Mouse (Mus musculus) thymus, postnatal 10 days (tissue): ENCODE results near the gene Nav3.

Experiments
- DNase-seq, 2 experiments: peaks; one replicate each; pipeline ENCODE4 v3.0.0; 2021; ENCODE audit warnings: low spot score in 2 of 2

Nav3 gene

DNA sequence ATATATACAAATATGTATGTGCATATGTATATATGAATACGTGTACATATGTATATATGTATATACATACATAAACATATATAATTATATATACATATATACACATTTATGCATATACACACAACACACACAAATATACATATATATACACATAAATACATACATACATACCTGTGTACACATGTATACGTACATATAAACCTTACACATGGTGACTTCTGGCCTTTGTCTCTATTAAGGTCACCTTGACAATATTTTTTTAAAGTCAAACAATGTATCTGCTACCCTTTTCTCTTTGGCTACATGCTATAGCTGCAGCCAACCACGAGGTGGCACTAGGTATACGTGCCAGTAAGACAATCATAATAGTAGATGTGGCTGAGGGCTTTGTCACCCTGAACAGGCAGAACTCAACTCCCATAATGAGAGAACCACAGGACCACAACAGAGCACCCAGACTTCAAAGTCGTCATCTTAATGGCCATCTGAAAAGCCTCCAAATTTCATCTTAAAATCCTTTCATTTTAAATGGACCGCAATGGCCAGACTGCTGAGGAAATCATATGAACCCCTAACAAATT lies 535.3 kb downstream of the Nav3 start:
- DNase-seq = no peak

- no peak for DNase-seq
These were observed 536.5 kb downstream of the Nav3 start for GRCm38 (mm10) chr10:109919515-109919914.

- no peak for DNase-seq
These were observed 548.8 kb downstream of the Nav3 start for GRCm38 (mm10) chr10:109907206-109907605.

- no peak for DNase-seq
These were observed 549.6 kb downstream of the Nav3 start for GRCm38 (mm10) chr10:109906413-109906785.

- no peak for DNase-seq
These were observed 550.2 kb downstream of the Nav3 start for GRCm38 (mm10) chr10:109905649-109906412.

DNA sequence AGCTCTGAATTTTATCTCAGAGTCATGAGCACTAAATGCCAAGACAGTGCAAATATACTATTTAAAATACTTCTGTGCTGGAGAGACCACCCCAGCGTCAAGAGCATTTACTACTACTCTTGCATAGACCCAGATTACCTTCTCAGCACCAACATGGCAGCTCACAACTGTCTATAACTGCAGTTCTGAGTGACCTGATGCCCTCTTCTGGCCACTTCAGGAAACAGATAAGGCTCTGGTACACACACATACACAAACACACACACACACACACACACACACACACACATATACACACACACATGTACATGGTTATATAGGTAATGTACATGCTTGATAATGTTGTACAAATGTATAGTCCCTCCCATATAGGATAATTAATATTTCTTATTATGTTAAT lies 551.2 kb downstream of the Nav3 start:
- DNase-seq = no peak

- DNase-seq = no peak
These were observed 552.1 kb downstream of the Nav3 start for GRCm38 (mm10) chr10:109903701-109904555.

DNA sequence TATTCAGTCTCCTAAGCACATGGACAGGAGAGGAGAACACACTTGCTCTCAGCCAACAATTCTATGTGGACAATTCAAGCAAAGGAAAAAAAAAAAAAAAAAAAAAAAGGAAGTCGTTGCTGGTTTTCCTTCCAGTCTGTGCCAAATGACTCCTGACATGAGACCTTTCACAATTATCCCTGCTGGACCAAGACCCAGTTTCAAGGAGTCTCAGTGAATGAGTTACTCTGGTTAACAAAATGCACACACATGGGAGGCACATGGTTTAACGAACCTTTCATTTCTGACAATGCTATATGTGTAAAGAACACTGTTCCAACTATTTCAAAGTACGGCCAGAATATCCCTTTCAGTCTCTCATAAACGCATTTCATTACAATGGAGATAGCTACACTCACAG lies 552.8 kb downstream of the Nav3 start:
- no peak for DNase-seq

DNA sequence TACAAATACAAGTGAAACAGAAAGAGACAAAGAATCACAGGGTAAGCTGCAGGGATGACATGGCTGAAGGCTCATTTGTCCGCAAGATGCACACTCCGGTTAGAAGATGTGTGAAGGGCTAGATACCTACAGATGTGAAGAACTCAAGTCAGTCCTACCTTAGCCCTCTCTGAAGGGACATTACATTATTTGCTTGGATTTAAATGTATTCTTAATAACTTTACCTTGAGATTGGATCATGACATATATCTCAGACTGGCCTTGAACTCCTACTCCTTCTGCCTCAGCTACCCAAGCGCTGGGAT lies 566.9 kb downstream of the Nav3 start:
- no peak for DNase-seq

- DNase-seq = no peak
These were observed 567.4 kb downstream of the Nav3 start for GRCm38 (mm10) chr10:109888355-109889170.

GRCm38 (mm10) chr10:109887160-109887559 lies 568.8 kb downstream of the Nav3 start:
- no peak for DNase-seq

DNA sequence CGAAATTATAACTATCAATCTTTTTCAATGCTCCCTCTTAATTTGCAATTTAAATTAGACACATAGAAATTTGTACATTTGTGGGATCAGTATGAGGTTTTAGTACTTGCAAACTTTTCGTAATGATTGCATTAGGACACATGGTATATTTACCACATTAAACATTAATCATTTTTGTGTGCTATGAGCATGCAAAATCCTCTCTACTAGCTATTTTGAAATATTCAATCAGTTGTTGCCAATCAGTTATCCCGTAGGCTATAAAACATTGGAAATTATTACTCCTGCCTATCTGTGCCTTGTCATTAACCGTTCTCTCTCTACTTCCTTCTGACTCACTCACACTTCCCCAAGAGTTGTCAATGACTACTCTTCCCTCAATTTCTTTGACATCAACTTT lies 579.9 kb downstream of the Nav3 start:
- DNase-seq = no peak

DNA sequence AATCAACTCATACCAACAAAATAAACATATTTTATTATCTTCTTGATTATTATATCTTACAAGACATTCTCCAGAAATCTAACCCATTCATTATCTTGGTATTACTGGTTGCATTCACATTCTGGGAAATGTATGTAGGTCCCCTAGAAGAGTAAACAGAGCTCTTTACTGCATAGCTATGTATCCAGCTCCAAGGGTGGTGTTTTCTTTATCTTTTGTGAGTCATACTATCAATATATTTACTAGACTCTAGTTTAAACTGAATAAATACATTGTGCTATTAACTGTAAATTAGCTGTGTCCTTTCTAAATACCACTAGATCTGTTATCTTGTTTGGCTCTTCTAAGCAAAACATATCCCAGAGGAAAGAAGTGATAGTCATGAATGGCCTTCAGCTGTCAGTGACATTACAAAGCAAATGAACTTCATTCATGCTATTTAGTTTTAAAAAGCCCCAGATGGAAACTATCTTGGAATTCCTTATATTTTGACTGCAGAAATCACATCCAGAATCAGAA lies 580.6 kb downstream of the Nav3 start:
- no peak for DNase-seq

DNA sequence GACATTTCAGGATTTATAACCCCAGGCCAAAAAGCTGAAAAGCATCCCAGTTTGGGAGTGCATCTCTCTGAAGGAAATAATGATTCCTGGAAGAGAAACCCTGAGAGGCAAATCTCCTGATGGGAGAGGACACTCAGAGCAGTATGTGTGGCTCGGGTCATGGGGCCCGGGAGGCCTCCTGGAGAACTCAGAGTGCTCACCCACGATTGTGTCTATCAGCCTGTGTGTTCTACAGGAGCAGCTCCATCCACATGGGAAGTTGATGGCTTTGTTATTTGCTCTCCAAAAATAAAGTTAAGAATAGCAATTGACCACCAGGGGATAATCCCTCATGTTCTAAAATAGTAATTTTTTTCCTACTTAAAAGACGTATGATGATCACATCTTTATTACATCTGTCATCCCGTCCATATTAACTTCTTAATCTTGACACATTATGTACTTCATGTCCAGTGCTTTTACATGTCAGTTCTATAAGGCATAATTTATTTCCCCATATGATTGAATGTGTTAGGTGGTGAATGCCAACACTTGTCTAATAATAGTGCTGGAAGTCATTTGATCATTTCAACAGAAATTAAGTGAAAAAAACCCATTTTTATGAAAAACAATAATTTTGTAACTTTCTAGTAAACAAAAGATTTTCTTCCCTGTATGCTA lies 581.2 kb downstream of the Nav3 start:
- no peak for DNase-seq

GRCm38 (mm10) chr10:109866063-109866462 lies 589.9 kb downstream of the Nav3 start:
- no peak for DNase-seq

DNA sequence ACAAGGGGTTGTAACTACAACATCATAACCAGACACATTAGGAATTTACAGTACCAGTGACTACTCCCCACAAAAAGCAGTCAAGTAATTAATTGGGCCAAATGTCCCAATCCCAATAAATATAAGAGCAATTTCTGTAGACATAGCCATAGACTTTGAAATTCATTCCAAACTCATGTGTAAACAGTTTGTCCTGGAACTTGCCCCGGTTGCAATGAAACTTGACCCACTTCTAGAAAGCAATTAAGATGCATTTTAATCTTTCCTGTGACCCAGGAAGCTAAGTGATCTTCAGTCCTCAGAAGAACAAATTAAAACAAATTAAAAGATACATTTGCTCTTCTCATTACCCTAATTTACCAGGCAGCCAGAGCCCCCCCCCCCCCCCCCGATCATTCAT lies 590.6 kb downstream of the Nav3 start:
- no peak for DNase-seq

- DNase-seq = no peak
These were observed 591.3 kb downstream of the Nav3 start for GRCm38 (mm10) chr10:109864708-109865107.

DNA sequence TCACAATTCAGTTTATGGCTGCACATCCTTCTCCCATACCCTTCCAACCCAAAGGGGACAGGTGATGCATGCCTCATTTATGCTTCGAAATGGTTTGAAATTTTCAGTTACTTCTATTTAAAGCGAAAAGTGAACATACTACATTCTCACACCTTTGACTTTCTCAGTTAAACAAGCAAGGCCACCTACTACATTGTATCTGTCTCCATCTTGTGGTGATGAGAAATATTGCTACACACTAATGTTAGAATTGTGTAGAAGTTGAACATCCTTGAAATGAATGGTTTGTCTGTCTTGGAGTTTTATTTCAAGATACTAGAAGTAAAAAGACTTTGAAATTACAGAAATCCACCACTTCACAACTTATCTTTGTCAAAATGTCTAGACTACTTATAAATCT lies 594.7 kb downstream of the Nav3 start:
- DNase-seq = no peak

DNA sequence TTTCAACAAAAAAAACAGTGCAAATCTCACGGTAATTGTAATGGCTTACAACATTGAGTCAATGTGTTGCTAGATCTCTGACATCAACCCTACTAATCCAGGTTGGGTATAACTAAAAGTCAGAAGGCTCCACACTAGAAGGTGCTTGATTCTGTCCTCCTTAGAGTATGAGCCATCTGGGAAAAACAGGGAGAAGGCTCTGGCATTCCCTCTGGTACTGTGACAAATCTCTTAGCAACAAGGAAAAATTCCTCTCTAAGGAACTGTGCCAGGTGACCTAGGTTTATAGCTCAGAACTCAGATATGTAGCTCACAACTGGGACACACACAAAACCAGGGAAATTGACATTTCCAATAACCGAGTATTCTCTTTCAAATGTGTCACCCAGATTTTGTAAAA lies 597.4 kb downstream of the Nav3 start:
- no peak for DNase-seq

- no peak for DNase-seq
These were observed 603.6 kb downstream of the Nav3 start for GRCm38 (mm10) chr10:109852392-109852791.

- no peak for DNase-seq
These were observed 608.4 kb downstream of the Nav3 start for GRCm38 (mm10) chr10:109847631-109848030.
